13 mouse cellular contexts compared by ENCODE assay signal in the genomic region with DNA sequence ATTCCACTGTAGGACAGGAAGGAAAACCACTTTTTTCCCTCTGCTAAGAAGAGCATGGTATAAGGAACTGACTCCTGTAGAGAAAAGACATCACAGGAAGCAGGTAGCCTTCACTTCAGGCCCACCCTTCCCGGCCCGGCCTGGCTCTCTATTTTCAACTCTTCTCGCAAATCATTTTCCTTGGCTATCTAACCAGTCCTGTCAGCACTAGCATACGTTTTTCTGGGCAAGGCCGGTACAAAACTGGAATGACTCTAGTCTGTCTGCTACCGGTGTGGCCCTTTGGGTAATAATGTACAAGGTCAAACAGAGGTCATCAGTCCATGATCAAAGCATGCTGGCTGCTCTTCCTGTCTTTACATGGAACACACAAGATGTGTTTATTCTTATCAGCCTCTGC.
A peak's percentile ranks its signal among the peaks of the same experiment; 100 is the strongest.
DNase-seq lines count a peak whose midpoint lies in the region; ATAC-seq lines count a peak whose summit lies in the region.
"Had no signal": no experiment of that assay in that cellular context is flagged by ENCODE, and none has a peak within 500 bp of the region (broad histone marks: within the 10 kb centered on the region; RNA-seq: fewer than 3 reads in every experiment).

No protein-coding gene starts in this region.

- peaks cover 23% of the 10 kb centered on the region for H3K4me1 ChIP-seq in lung, embryonic 16.5 days (replicated peaks; ENCODE audit: control insufficient read depth, insufficient read depth, low read length)
- peaks cover 31% of the 10 kb centered on the region for H3K4me1 ChIP-seq in stomach, embryonic 16.5 days (ENCODE audit: control insufficient read depth, insufficient read depth, low read length)

- H3K4me3 ChIP-seq in lung, embryonic 16.5 days (ENCODE audit: low read length), result no peak overlapping the region
- H3K4me3 ChIP-seq in stomach, embryonic 16.5 days (replicated peaks; ENCODE audit: low read length), result no peak overlapping the region
- H3K4me3 ChIP-seq: forebrain, embryonic 10.5 days had no signal

- no peaks in the 10 kb centered on the region for H3K27me3 ChIP-seq in lung, embryonic 16.5 days (ENCODE audit: control insufficient read depth, insufficient read depth, low read depth, low read length)
- H3K27me3 ChIP-seq in stomach, embryonic 16.5 days (ENCODE audit: control insufficient read depth, insufficient read depth, low read length), result no peaks in the 10 kb centered on the region

- H3K27ac ChIP-seq in lung, embryonic 16.5 days (ENCODE audit: low read length), result no peak overlapping the region
- H3K27ac ChIP-seq in stomach, embryonic 16.5 days (ENCODE audit: low read length), result peak overlapping the region; percentile 69
- H3K27ac ChIP-seq: forebrain, embryonic 10.5 days had no signal

- DNase-seq in adrenal gland, adult (ENCODE audit: inconsistent age in 2 of 2, low spot score in 1 of 2), result peak; percentile 31 to 51
- DNase-seq in adrenal gland, postnatal 4 days (ENCODE audit: low spot score in 2 of 2), result no peak
- DNase-seq in lung, postnatal 4 days, result no peak
- DNase-seq in kidney, adult 9 months, result peak; percentile 63
- DNase-seq in cerebellum, adult 18-20 months, result no peak
- DNase-seq: cerebellum, postnatal 25 days; gastrocnemius, postnatal 10 days; lung, postnatal 10 days; thymus, postnatal 36 days had no signal

- H3K36me3 ChIP-seq in lung, embryonic 16.5 days (ENCODE audit: control insufficient read depth, insufficient read depth, low read length), result no peaks in the 10 kb centered on the region
- no peaks in the 10 kb centered on the region for H3K36me3 ChIP-seq in stomach, embryonic 16.5 days (ENCODE audit: control insufficient read depth, insufficient read depth, low read length)
- H3K36me3 ChIP-seq: forebrain, embryonic 10.5 days had no signal

- no peaks in the 10 kb centered on the region for H3K9me3 ChIP-seq in lung, embryonic 16.5 days (ENCODE audit: control insufficient read depth, low read length)
- no peaks in the 10 kb centered on the region for H3K9me3 ChIP-seq in stomach, embryonic 16.5 days (replicated peaks; ENCODE audit: control insufficient read depth, low read length)
- H3K9me3 ChIP-seq: forebrain, embryonic 10.5 days had no signal

- H3K4me2 ChIP-seq in lung, embryonic 16.5 days (ENCODE audit: low read depth, low read length), result no peak overlapping the region
- no peak overlapping the region for H3K4me2 ChIP-seq in stomach, embryonic 16.5 days (ENCODE audit: low read depth, low read length)

- WGBS in lung, embryonic 16.5 days, result 10% methylated on average over 6 of the region's 6 CpGs
- 18% methylated on average over 6 of the region's 6 CpGs for WGBS in stomach, embryonic 16.5 days

- H3K9ac ChIP-seq in lung, embryonic 16.5 days (ENCODE audit: low read length), result no peak overlapping the region
- no peak overlapping the region for H3K9ac ChIP-seq in stomach, embryonic 16.5 days (ENCODE audit: low read length)

- peak; percentile 15; the same call in 1 of the 2 replicates for ATAC-seq in lung, embryonic 16.5 days (ENCODE audit: low read depth)
- ATAC-seq in stomach, embryonic 16.5 days (ENCODE audit: insufficient read depth, low FRiP score), result no peak
- ATAC-seq in megakaryocyte, adult 5-6 weeks (ENCODE audit: poor library complexity, severe bottlenecking), result no peak

Comparison
In these comparisons a context has a peak if more than half of its experiments do, and no peak if none do; other contexts are left out.
1. DNase-seq: peak in adrenal gland, adult (2 of 2) and kidney, adult 9 months (single experiment); none in adrenal gland, postnatal 4 days (0 of 2), lung, postnatal 4 days (0 of 2) and cerebellum, adult 18-20 months (0 of 2).